Mouse (Mus musculus) forebrain, embryonic 10.5 days (tissue): Measurements from ENCODE around the gene Gpr137. TPM values are rescaled to one million over a fixed set of nuclear protein-coding genes. Genes with fewer than 3 reads are reported as not detected.
"Not testable (repeated sequence)": the region's sequence is repeated elsewhere in the genome, so short reads cannot be mapped to it uniquely, and the experiment has no call there.

Source experiments
- DNase-seq: peaks from one replicate; pipeline ENCODE4 v3.0.0-alpha.2; 2017; ENCODE audit warnings: low spot score; ENCODE audit errors: extremely low spot score
- H3K27ac ChIP-seq: fragments of 300-500 bp; sonication (generic); 2 replicates; pipeline ENCODE4 v1.5.1; 2016; ENCODE audit warnings: mild to moderate bottlenecking
- H3K27me3 ChIP-seq: fragments of 300-500 bp; sonication (generic); 2 replicates; pipeline ENCODE4 v1.6.1; 2016; ENCODE audit warnings: mild to moderate bottlenecking; ENCODE audit not compliant: poor library complexity, severe bottlenecking
- H3K36me3 ChIP-seq: fragments of 300-500 bp; sonication (generic); replicated peaks from 2 replicates; pipeline ENCODE4 v1.6.1; 2016; ENCODE audit warnings: mild to moderate bottlenecking, moderate library complexity
- H3K4me1 ChIP-seq: fragments of 300-500 bp; sonication (generic); 2 replicates; pipeline ENCODE4 v1.6.1; 2016
- H3K4me3 ChIP-seq: fragments of 300-500 bp; sonication (generic); 2 replicates; pipeline ENCODE4 v1.5.1; 2016; ENCODE audit warnings: mild to moderate bottlenecking, moderate library complexity
- H3K9me3 ChIP-seq: fragments of 300-500 bp; sonication (generic); 2 replicates; pipeline ENCODE4 v1.6.1; 2016; ENCODE audit warnings: mild to moderate bottlenecking, moderate library complexity
- WGBS: fragments of 180-500 bp; shearing (Covaris S2); methylation state at CpG from one replicate; pipeline ENCODE4 v1.1.7; 2016; 5-methylcytosine and 5-hydroxymethylcytosine counted together
- polyA plus RNA-seq: library from polyadenylated mRNA; unstranded; fragments of >200 nt; fragmentation: Nextera tagmentation; extraction: Ambion mirVana; gene quantifications from 2 replicates; pipeline ENCODE4 v1.2.1, GENCODE M21; 2016

Gpr137 gene
- polyA plus RNA-seq, 1 experiment from 2014 or later: 22.8 TPM

- Histone ChIP-seq H3K27ac (peak overlapping the region; percentile 30; the same call in 1 of the 2 replicates), H3K27me3 (no peaks in the 10 kb centered on the region), H3K4me1 (peaks cover 39% of the 10 kb centered on the region), H3K9me3 (no peaks in the 10 kb centered on the region), H3K36me3 (peaks cover 51% of the 10 kb centered on the region), H3K4me3 (peak overlapping the region; percentile 81)
- WGBS: 83% methylated on average over 19 of the region's 19 CpGs
- DNase-seq: no peak
These were observed 30.9 kb downstream of the Gpr137 start for GRCm38 (mm10) chr19:6911101-6912074.

GRCm38 (mm10) chr19:6910306-6910705, 32.0 kb downstream of the Gpr137 start:
- not testable (repeated sequence) for H3K9me3 ChIP-seq, H3K27me3 ChIP-seq
- peak; percentile 55 for DNase-seq
- under 1% methylated on average over 30 of the region's 30 CpGs for WGBS
- H3K36me3 ChIP-seq: peaks cover 61% of the 10 kb centered on the region
- peak overlapping the region; percentile 95 for H3K27ac ChIP-seq
- peaks cover 39% of the 10 kb centered on the region for H3K4me1 ChIP-seq
- peak overlapping the region; percentile 81 for H3K4me3 ChIP-seq

- no peaks in the 10 kb centered on the region for H3K9me3 ChIP-seq
- DNase-seq: peak; percentile 94
- H3K4me1 ChIP-seq: peaks cover 39% of the 10 kb centered on the region
- WGBS: under 1% methylated on average over 65 of the region's 65 CpGs
- no peaks in the 10 kb centered on the region for H3K27me3 ChIP-seq
- peak within 1 kb of the TSS; percentile 95 for H3K27ac ChIP-seq
- H3K36me3 ChIP-seq: peaks cover 68% of the 10 kb centered on the region
- H3K4me3 ChIP-seq: peak within 1 kb of the TSS; percentile 81
These were observed 32.6 kb downstream of the Gpr137 start, which contains the start of the genes Trmt112 and Prdx5 for GRCm38 (mm10) chr19:6909507-6910289. Gene Trmt112, plus strand, starts transcription at chr19:6909698. Gene Prdx5, minus strand, starts transcription at chr19:6910106.

GRCm38 (mm10) chr19:6909021-6909420, 33.3 kb downstream of the Gpr137 start:
- Histone ChIP-seq H3K4me1 (peaks cover 39% of the 10 kb centered on the region), H3K4me3 (peak overlapping the region; percentile 81), H3K36me3 (peaks cover 70% of the 10 kb centered on the region), H3K27me3 (no peaks in the 10 kb centered on the region), H3K27ac (peak overlapping the region; percentile 95), H3K9me3 (no peaks in the 10 kb centered on the region)
- 16% methylated on average over 11 of the region's 11 CpGs for WGBS
- no peak for DNase-seq

GRCm38 (mm10) chr19:6907811-6908540, 34.3 kb downstream of the Gpr137 start:
- H3K27me3 ChIP-seq: no peaks in the 10 kb centered on the region
- 91% methylated on average over 7 of the region's 7 CpGs for WGBS
- H3K36me3 ChIP-seq: peaks cover 61% of the 10 kb centered on the region
- DNase-seq: no peak
- peaks cover 39% of the 10 kb centered on the region for H3K4me1 ChIP-seq
- peak overlapping the region; percentile 81 for H3K4me3 ChIP-seq
- no peak overlapping the region for H3K27ac ChIP-seq
- H3K9me3 ChIP-seq: no peaks in the 10 kb centered on the region

- 95% methylated on average over 8 of the region's 8 CpGs for WGBS
These were observed 35.2 kb downstream of the Gpr137 start for GRCm38 (mm10) chr19:6907094-6907493.

GRCm38 (mm10) chr19:6906199-6906598, 36.1 kb downstream of the Gpr137 start:
- 85% methylated on average over 3 of the region's 3 CpGs for WGBS
- DNase-seq: no peak
- Histone ChIP-seq H3K27ac (no peak overlapping the region), H3K4me3 (no peak overlapping the region), H3K27me3 (no peaks in the 10 kb centered on the region), H3K36me3 (peaks cover 44% of the 10 kb centered on the region), H3K9me3 (no peaks in the 10 kb centered on the region), H3K4me1 (peaks cover 32% of the 10 kb centered on the region)

More at GRCm38 (mm10) chr19:6907094-6907493, 35.2 kb downstream of the Gpr137 start:
- H3K9me3 ChIP-seq: no peaks in the 10 kb centered on the region
- no peaks in the 10 kb centered on the region for H3K27me3 ChIP-seq
- no peak overlapping the region for H3K27ac ChIP-seq
- H3K36me3 ChIP-seq: peaks cover 53% of the 10 kb centered on the region
- no peak for DNase-seq
- H3K4me3 ChIP-seq: no peak overlapping the region
- peaks cover 39% of the 10 kb centered on the region for H3K4me1 ChIP-seq

- H3K4me1 ChIP-seq: peaks cover 28% of the 10 kb centered on the region
- no peak overlapping the region for H3K27ac ChIP-seq
- DNase-seq: no peak
- H3K4me3 ChIP-seq: no peak overlapping the region
- WGBS: 91% methylated on average over 11 of the region's 11 CpGs
- peaks cover 40% of the 10 kb centered on the region for H3K36me3 ChIP-seq
- no peaks in the 10 kb centered on the region for H3K27me3 ChIP-seq
- H3K9me3 ChIP-seq: no peaks in the 10 kb centered on the region
These were observed 36.7 kb downstream of the Gpr137 start for GRCm38 (mm10) chr19:6905498-6906159.

- Histone ChIP-seq H3K9me3 (peaks cover 6% of the 10 kb centered on the region; the same call in 1 of the 2 replicates), H3K36me3 (peaks cover 40% of the 10 kb centered on the region), H3K27ac (no peak overlapping the region), H3K4me1 (peaks cover 28% of the 10 kb centered on the region), H3K4me3 (no peak overlapping the region), H3K27me3 (no peaks in the 10 kb centered on the region)
- DNase-seq: no peak
- 84% methylated on average over 2 of the region's 2 CpGs for WGBS
These were observed 37.4 kb downstream of the Gpr137 start for GRCm38 (mm10) chr19:6904846-6905245.

- DNase-seq: no peak
- peaks cover 12% of the 10 kb centered on the region for H3K4me1 ChIP-seq
- peaks cover 40% of the 10 kb centered on the region for H3K36me3 ChIP-seq
- H3K4me3 ChIP-seq: no peak overlapping the region
- peaks cover 6% of the 10 kb centered on the region; the same call in 1 of the 2 replicates for H3K9me3 ChIP-seq
- H3K27ac ChIP-seq: no peak overlapping the region
- H3K27me3 ChIP-seq: no peaks in the 10 kb centered on the region
- WGBS: 94% methylated on average over 1 of the region's 1 CpGs
These were observed 39.2 kb downstream of the Gpr137 start for GRCm38 (mm10) chr19:6903031-6903430.

- H3K36me3 ChIP-seq: peaks cover 7% of the 10 kb centered on the region; the same call in 1 of the 2 replicates
- no peak overlapping the region for H3K4me3 ChIP-seq
- H3K9me3 ChIP-seq: peaks cover 14% of the 10 kb centered on the region; the same call in 1 of the 2 replicates
- H3K27me3 ChIP-seq: no peaks in the 10 kb centered on the region
- DNase-seq: no peak
- no peak overlapping the region for H3K27ac ChIP-seq
- H3K4me1 ChIP-seq: no peaks in the 10 kb centered on the region
- 83% methylated on average over 4 of the region's 4 CpGs for WGBS
These were observed 42.6 kb downstream of the Gpr137 start for GRCm38 (mm10) chr19:6899641-6900040.
